Mouse (Mus musculus) CH12.LX (cell line): Measurements from ENCODE around the gene Vsig2.

Experiments
- EP300 ChIP-seq: IDR thresholded peaks from 2 replicates; pipeline ENCODE4 v1.6.1; 2011; ENCODE audit warnings: low read length, improper control_type of control experiment
- MAX ChIP-seq: IDR thresholded peaks from 2 replicates; pipeline ENCODE4 v1.6.1; 2011; ENCODE audit warnings: low read length, improper control_type of control experiment
- NELFE ChIP-seq: IDR thresholded peaks from 2 replicates; pipeline ENCODE4 v1.6.1; 2011; ENCODE audit warnings: low read depth, low read length, improper control_type of control experiment
- NRF1 ChIP-seq: IDR thresholded peaks from 2 replicates; pipeline ENCODE4 v1.6.1; 2014; ENCODE audit warnings: low read depth, mild to moderate bottlenecking, inconsistent platforms, low read length, improper control_type of control experiment, moderate library complexity

DNA sequence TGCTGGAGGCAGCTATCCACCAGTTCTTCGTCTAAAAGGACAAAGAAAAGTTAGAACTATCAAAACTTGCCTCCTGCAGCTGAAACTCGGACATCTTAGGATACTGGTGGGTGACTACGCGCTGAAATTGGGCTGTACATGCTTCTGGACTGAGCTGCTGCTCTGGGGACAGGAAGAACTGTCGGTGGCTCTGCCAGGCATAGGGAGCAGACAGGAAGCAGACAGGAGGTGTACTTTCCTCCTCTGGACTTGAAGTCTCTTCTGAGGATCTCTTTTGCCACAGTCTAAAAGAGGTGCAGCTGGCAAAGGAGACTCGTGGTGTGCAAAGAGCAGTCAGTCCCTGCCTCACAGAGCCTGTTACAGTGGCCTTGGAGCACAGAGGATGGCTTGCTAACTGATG, 53.6 kb downstream of the Vsig2 start:
- TF ChIP-seq EP300 (no peak), NRF1 (no peak), NELFE (no peak), MAX (no peak)
